Mouse (Mus musculus): Measurements from ENCODE around the gene Gnptab. TPM values are rescaled to one million over a fixed set of nuclear protein-coding genes. Genes with fewer than 3 reads are reported as not detected.
"Not testable (repeated sequence)": the region's sequence is repeated elsewhere in the genome, so short reads cannot be mapped to it uniquely, and the experiment has no call there.

The Gnptab gene
- total RNA-seq, 2 experiments from 2014 or later, result 31.2 to 32.1 TPM

- intact Hi-C loops (cut with DNase I), result loop anchor here (2.0 kb wide), 1 partner anchor 25 kb away; no protein-coding TSS in a partner anchor
- peak; percentile 48 to 52 for DNase-seq
Observed at GRCm38 (mm10) chr10:88405812-88406211, 26.9 kb downstream of the Gnptab start.

- intact Hi-C loops (cut with DNase I), result loop anchor here (2.0 kb wide), 1 partner anchor 27 kb away; no protein-coding TSS in a partner anchor
- DNase-seq, result no peak
Observed at GRCm38 (mm10) chr10:88407875-88408631, 29.1 kb downstream of the Gnptab start.

- intact Hi-C loops (cut with DNase I), result no loop called here
- DNase-seq, result no peak
Observed at GRCm38 (mm10) chr10:88409751-88410150, 30.8 kb downstream of the Gnptab start.

- intact Hi-C loops (cut with DNase I), result no loop called here
- no peak for DNase-seq
Observed at GRCm38 (mm10) chr10:88412290-88412995, 33.5 kb downstream of the Gnptab start.

- intact Hi-C loops (cut with DNase I), result no loop called here
- DNase-seq, result no peak
Observed at GRCm38 (mm10) chr10:88417686-88418085, 38.8 kb downstream of the Gnptab start.

- intact Hi-C loops (cut with DNase I), result no loop called here
- no peak for DNase-seq
Observed at GRCm38 (mm10) chr10:88420141-88420541, 41.2 kb downstream of the Gnptab start.

GRCm38 (mm10) chr10:88420655-88421435 lies 41.9 kb downstream of the Gnptab start:
- no peak for DNase-seq

GRCm38 (mm10) chr10:88426158-88426816 lies 47.4 kb downstream of the Gnptab start:
- peak; percentile 52 to 60 for DNase-seq
- intact Hi-C loops (cut with DNase I), result loop anchor here (1.0 kb wide), 1 partner anchor 50 kb away; no protein-coding TSS in a partner anchor

More at GRCm38 (mm10) chr10:88420655-88421435, 41.9 kb downstream of the Gnptab start:
- intact Hi-C loops (cut with DNase I), result no loop called here

- intact Hi-C loops (cut with DNase I), result loop anchor here (1.0 kb wide), 1 partner anchor 51 kb away; no protein-coding TSS in a partner anchor
- no peak for DNase-seq
Observed at GRCm38 (mm10) chr10:88426896-88427295, 48.0 kb downstream of the Gnptab start.

GRCm38 (mm10) chr10:88427998-88428397 lies 49.1 kb downstream of the Gnptab start:
- intact Hi-C loops (cut with DNase I), result no loop called here
- DNase-seq, result no peak

GRCm38 (mm10) chr10:88441224-88441623 lies 62.3 kb downstream of the Gnptab start:
- intact Hi-C loops (cut with DNase I), result no loop called here
- no peak for DNase-seq

- intact Hi-C loops (cut with DNase I), result no loop called here
- peak; percentile 27 to 28 for DNase-seq
Observed at GRCm38 (mm10) chr10:88451221-88451620, 72.3 kb downstream of the Gnptab start.

GRCm38 (mm10) chr10:88451990-88452389 lies 73.1 kb downstream of the Gnptab start:
- no peak for DNase-seq
- intact Hi-C loops (cut with DNase I), result no loop called here

GRCm38 (mm10) chr10:88457816-88458215 lies 78.9 kb downstream of the Gnptab start:
- no peak for DNase-seq
- intact Hi-C loops (cut with DNase I), result no loop called here

- intact Hi-C loops (cut with DNase I), result no loop called here
- DNase-seq, result no peak
Observed at GRCm38 (mm10) chr10:88459502-88459992, 80.6 kb downstream of the Gnptab start, which contains the start of gene Sycp3. Sycp3 (plus strand) TSS chr10:88459569.

- intact Hi-C loops (cut with DNase I), result no loop called here
- no peak for DNase-seq
Observed at GRCm38 (mm10) chr10:88460122-88460820, 81.3 kb downstream of the Gnptab start.

- intact Hi-C loops (cut with DNase I), result not testable (repeated sequence)
Observed at GRCm38 (mm10) chr10:88482866-88483265, 103.9 kb downstream of the Gnptab start.

GRCm38 (mm10) chr10:88488629-88489028 lies 109.7 kb downstream of the Gnptab start:
- DNase-seq, result no peak
- intact Hi-C loops (cut with DNase I), result loop anchor here (5.0 kb wide), 1 partner anchor 179 kb away; no protein-coding TSS in a partner anchor

More at GRCm38 (mm10) chr10:88482866-88483265, 103.9 kb downstream of the Gnptab start:
- DNase-seq, result not testable (repeated sequence)

- intact Hi-C loops (cut with DNase I), result no loop called here
- DNase-seq, result no peak
Observed at GRCm38 (mm10) chr10:88491632-88492031, 112.7 kb downstream of the Gnptab start.

Measured in heart, postnatal 36 days (tissue).